Mouse (Mus musculus) embryo, embryonic 10.5 days (tissue): ENCODE data around the gene Dazl.

Experiments used
- DNase-seq: peaks from one replicate; pipeline ENCODE4 v3.0.0-alpha.2; 2015; ENCODE audit warnings: low spot score

The Dazl gene

GRCm38 (mm10) chr17:50293241-50293731 lies at the start of gene Dazl:
Gene Dazl (minus strand): TSS chr17:50293636.
- DNase-seq = no peak

- DNase-seq = no peak
Observed at GRCm38 (mm10) chr17:50341850-50342544, 48.6 kb upstream of the Dazl start.

- DNase-seq = no peak
Observed at GRCm38 (mm10) chr17:50338901-50339300, 45.5 kb upstream of the Dazl start.

GRCm38 (mm10) chr17:50335776-50336175 lies 42.3 kb upstream of the Dazl start:
- no peak for DNase-seq

- DNase-seq = no peak
Observed at GRCm38 (mm10) chr17:50334694-50335093, 41.3 kb upstream of the Dazl start.

- no peak for DNase-seq
Observed at GRCm38 (mm10) chr17:50332012-50332300, 38.5 kb upstream of the Dazl start.

- no peak for DNase-seq
Observed at GRCm38 (mm10) chr17:50331171-50332011, 38.0 kb upstream of the Dazl start.

- DNase-seq = no peak
Observed at GRCm38 (mm10) chr17:50330245-50330644, 36.8 kb upstream of the Dazl start.

GRCm38 (mm10) chr17:50324658-50325057 lies 31.2 kb upstream of the Dazl start:
- no peak for DNase-seq

- DNase-seq = no peak
Observed at GRCm38 (mm10) chr17:50318810-50319209, 25.4 kb upstream of the Dazl start.

GRCm38 (mm10) chr17:50316216-50317150 lies 23.0 kb upstream of the Dazl start:
- no peak for DNase-seq

- no peak for DNase-seq
Observed at GRCm38 (mm10) chr17:50310148-50310802, 16.8 kb upstream of the Dazl start.

GRCm38 (mm10) chr17:50309512-50310072 lies 16.2 kb upstream of the Dazl start:
- DNase-seq = no peak

GRCm38 (mm10) chr17:50308880-50309279 lies 15.4 kb upstream of the Dazl start:
- DNase-seq = no peak

- no peak for DNase-seq
Observed at GRCm38 (mm10) chr17:50308059-50308647, 14.7 kb upstream of the Dazl start.

- DNase-seq = no peak
Observed at GRCm38 (mm10) chr17:50302867-50303266, 9.4 kb upstream of the Dazl start.

- no peak for DNase-seq
Observed at GRCm38 (mm10) chr17:50300171-50300841, 6.9 kb upstream of the Dazl start.

GRCm38 (mm10) chr17:50298821-50299220 lies 5.4 kb upstream of the Dazl start:
- no peak for DNase-seq

- no peak for DNase-seq
Observed at GRCm38 (mm10) chr17:50294726-50295125, 1.3 kb upstream of the Dazl start.

- peak; percentile 90 for DNase-seq
Observed at GRCm38 (mm10) chr17:50292661-50293171, 720 bp downstream of the Dazl start.
